Mouse (Mus musculus) heart, embryonic 12.5 days (tissue): ENCODE data around the gene Taf1a. TPM values are rescaled to one million over a fixed set of nuclear protein-coding genes. Genes with fewer than 3 reads are reported as not detected.
"Not testable (repeated sequence)": the region's sequence is repeated elsewhere in the genome, so short reads cannot be mapped to it uniquely, and the experiment has no call there.

ENCODE experiments used
- ATAC-seq: fragments of 200-750 bp; cut with Nextera tagmentation; 2 replicates; pipeline ENCODE4 v1.8.0; 2017; ENCODE audit warnings: moderate TSS enrichment, moderate library complexity; ENCODE audit not compliant: insufficient number of reproducible peaks, low FRiP score
- H3K27ac ChIP-seq: fragments of 300-500 bp; sonication (generic); 2 replicates; pipeline ENCODE4 v1.5.1; 2016; ENCODE audit warnings: mild to moderate bottlenecking, moderate library complexity; ENCODE audit not compliant: poor library complexity, severe bottlenecking
- H3K27me3 ChIP-seq: fragments of 300-500 bp; sonication (generic); replicated peaks from 2 replicates; pipeline ENCODE4 v1.6.1; 2016; ENCODE audit warnings: mild to moderate bottlenecking, moderate library complexity
- H3K36me3 ChIP-seq: fragments of 300-500 bp; sonication (generic); 2 replicates; pipeline ENCODE4 v1.6.1; 2016; ENCODE audit warnings: mild to moderate bottlenecking, moderate library complexity
- H3K4me1 ChIP-seq: fragments of 300-500 bp; sonication (generic); replicated peaks from 2 replicates; pipeline ENCODE4 v1.6.1; 2016; ENCODE audit warnings: mild to moderate bottlenecking
- H3K4me2 ChIP-seq: fragments of 300-500 bp; sonication (generic); 2 replicates; pipeline ENCODE4 v1.6.1; 2016; ENCODE audit warnings: mild to moderate bottlenecking, moderate library complexity
- H3K4me3 ChIP-seq: fragments of 300-500 bp; sonication (generic); 2 replicates; pipeline ENCODE4 v1.5.1; 2016; ENCODE audit warnings: mild to moderate bottlenecking
- H3K9ac ChIP-seq: fragments of 300-500 bp; sonication (generic); 2 replicates; pipeline ENCODE4 v1.6.1; 2016; ENCODE audit warnings: mild to moderate bottlenecking, moderate library complexity
- H3K9me3 ChIP-seq: fragments of 300-500 bp; sonication (generic); replicated peaks from 2 replicates; pipeline ENCODE4 v1.6.1; 2016; ENCODE audit warnings: mild to moderate bottlenecking, moderate library complexity
- WGBS: fragments of 180-500 bp; shearing (Covaris S2); methylation state at CpG from one replicate; pipeline ENCODE4 v1.1.7; 2016; 5-methylcytosine and 5-hydroxymethylcytosine counted together
- polyA plus RNA-seq: library from polyadenylated mRNA; unstranded; fragments of >200 nt; fragmentation: Nextera tagmentation; extraction: Ambion mirVana; gene quantifications from 2 replicates; pipeline ENCODE4 v1.2.1, GENCODE M21; 2016

Gene Taf1a
- polyA plus RNA-seq = 16.0 and 16.6 TPM in 2 replicates

DNA sequence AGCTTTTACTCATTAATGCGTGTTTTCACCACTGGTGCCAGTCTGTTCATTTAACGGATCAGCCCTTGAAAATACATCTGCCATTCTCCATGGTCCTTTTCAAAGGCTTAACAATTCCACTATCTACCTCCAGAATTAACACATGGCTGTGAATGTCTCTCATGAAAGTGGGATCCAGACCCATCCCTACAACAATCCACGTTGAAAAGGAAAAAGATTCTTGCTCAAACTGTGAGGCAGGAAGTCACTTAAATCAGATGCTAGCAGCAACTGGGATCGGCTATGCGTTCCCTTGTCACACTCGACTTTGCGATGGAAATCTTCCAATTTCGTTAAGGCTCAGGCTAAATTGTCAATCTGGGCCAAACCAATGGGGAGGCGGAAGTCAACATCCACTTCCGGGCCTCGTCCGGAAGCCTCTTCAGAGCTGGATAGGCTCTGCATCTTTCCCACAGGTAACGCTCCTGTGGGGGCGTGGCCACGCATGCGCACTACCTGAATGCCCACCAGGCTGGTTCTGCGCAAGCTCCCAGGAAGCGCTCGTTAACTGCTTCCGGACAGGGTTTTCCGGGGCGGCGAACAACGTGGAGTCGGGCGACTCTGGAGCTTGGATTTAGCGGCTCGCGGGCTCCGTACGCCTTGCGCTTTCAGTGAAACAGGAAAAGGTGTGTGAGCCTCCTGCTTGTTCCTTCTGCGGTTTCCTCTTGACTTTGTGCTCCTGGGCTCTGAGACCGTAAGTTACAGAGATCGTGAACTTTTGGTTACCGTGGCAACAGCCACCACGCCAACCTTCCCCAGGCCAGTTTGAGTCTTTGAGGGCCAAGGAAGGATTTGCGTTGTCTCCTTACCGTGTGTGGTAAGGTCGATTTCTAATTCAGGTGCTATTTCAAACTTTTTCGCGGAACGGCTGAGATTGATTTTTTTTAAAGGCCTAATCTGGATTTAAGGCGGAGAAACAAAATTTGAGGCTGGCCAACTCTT, at the start of gene Taf1a:
Taf1a (plus strand) TSS at position 556 of the 981 bp plus-strand sequence.
- H3K4me3 ChIP-seq = peak within 1 kb of the TSS; percentile 74
- WGBS = 6% methylated on average over 44 of the region's 44 CpGs
- peak within 1 kb of the TSS; percentile 17; the same call in 1 of the 2 replicates for H3K27ac ChIP-seq
- peak within 1 kb of the TSS; percentile 92 for H3K4me2 ChIP-seq
- H3K36me3 ChIP-seq = peaks cover 9% of the 10 kb centered on the region
- H3K9ac ChIP-seq = peak within 1 kb of the TSS; percentile 76
- ATAC-seq = peak; percentile 98
- peaks cover 14% of the 10 kb centered on the region for H3K27me3 ChIP-seq
- no peaks in the 10 kb centered on the region for H3K9me3 ChIP-seq
- H3K4me1 ChIP-seq = peaks cover 6% of the 10 kb centered on the region

DNA sequence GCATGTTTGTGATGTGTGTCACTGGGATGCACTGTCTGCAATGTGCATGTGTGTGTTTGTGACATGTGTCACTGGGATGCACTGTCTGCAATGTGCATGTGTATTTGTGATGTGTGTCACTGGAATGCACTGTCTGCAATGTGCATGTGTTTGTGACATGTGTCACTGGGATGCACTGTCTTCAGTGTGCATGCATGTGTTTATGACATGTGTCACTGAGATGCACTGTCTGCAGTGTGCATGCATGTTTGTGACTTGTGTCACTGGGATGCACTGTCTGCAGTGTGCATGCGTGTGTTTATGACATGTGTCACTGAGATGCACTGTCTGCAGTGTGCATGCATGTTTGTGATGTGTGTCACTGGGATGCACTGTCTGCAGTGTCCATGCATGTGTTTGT, 45.9 kb upstream of the Taf1a start:
- not testable (repeated sequence) for H3K9ac ChIP-seq, H3K4me2 ChIP-seq, ATAC-seq, H3K9me3 ChIP-seq, H3K4me3 ChIP-seq, H3K27me3 ChIP-seq, H3K27ac ChIP-seq
- H3K4me1 ChIP-seq = peaks cover 14% of the 10 kb centered on the region
- 93% methylated on average over 1 of the region's 1 CpGs for WGBS
- peaks cover 43% of the 10 kb centered on the region for H3K36me3 ChIP-seq

DNA sequence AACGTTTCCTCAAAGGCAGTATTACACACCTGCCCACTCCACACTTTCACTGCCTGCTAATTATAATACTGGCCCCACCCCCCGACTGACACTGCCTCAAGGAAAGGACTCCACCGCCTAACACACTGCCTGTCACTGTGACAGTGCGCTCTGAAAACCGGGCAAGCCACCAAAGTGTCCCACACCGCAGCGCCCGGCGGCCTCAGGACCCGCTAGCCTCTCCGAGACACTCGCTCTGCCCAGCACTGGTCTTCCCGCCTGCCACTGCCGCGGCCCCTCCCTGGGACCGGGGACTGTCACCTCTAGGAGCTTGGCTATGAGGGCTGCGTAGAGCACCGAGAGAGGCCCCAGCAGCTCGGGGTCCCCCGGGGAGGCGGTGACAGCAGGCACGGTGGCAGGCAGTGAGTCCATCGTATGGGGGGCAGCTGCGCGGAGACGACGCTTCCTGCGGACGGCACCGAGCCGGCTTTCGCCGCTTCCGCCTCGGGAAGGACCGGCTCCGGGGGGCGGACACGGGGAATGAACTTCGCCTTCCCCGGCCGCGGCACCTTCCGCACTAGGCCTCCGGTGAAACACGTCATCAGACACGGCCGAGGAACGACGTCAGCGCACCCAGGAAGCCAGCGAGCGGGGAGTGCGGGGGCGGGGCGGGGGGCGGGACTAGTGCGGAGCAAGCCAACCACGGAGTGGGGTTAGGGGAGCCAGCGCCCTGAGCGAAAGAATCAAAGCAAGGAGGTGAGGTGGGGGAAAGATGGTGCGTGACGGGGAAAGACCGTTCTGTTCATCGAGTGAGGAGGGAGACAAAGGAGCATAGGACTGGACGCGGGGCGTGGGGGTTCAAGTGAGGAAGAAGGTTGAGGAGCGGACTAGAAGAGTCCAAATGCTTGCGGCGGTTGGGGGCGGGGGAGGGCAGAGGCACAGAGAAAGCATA, 43.6 kb upstream of the Taf1a start:
- peak; percentile 97 for ATAC-seq
- Histone ChIP-seq H3K9ac (peak overlapping the region; percentile 87), H3K4me2 (peak overlapping the region; percentile 96), H3K4me1 (peaks cover 14% of the 10 kb centered on the region), H3K9me3 (no peaks in the 10 kb centered on the region), H3K27me3 (no peaks in the 10 kb centered on the region), H3K36me3 (peaks cover 49% of the 10 kb centered on the region), H3K27ac (peak overlapping the region; percentile 69), H3K4me3 (peak overlapping the region; percentile 83)
- WGBS = under 1% methylated on average over 72 of the region's 72 CpGs

DNA sequence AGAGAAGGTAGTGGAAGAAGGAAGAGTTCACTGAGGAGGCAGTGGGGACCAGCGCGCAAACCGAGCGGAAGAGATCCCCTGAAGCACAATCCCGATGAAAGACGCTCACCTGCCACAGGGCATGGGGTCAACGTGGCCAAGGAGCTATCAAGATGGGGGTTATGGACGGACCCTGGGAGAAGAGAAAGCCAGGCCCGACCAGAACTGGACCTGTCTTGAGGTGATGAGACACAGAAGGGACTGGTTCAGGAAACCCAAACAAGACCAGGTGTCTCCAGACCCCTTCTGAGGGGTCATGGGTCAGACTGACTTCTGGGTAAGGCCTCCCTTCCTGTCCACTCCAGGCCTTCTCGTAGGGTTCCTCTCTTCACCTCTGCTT, 43.0 kb upstream of the Taf1a start:
- Histone ChIP-seq H3K36me3 (peaks cover 50% of the 10 kb centered on the region), H3K4me2 (peak overlapping the region; percentile 96), H3K9me3 (no peaks in the 10 kb centered on the region), H3K9ac (peak overlapping the region; percentile 87), H3K27ac (peak overlapping the region; percentile 69), H3K4me3 (peak overlapping the region; percentile 83), H3K4me1 (peaks cover 14% of the 10 kb centered on the region), H3K27me3 (no peaks in the 10 kb centered on the region)
- ATAC-seq = peak; percentile 12; the same call in 1 of the 2 replicates
- WGBS = 5% methylated on average over 10 of the region's 10 CpGs

DNA sequence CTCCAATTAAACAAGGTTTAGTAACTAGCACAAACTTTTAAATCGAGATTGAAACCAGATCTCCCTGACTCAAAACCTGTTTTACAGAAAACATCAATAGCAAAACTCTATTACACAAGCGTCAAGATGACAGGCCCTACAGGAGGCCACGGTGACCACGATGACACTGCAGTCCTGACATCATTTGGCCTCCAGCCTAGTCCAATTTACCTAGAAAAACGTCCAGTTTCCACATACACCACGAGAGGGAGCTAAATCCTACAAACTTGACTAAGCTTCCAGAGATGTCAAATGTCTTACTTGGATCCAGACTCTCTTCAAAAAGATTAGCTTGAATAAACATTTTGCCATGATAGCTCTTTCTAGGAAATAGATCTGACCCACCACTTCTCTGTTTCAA, 38.9 kb upstream of the Taf1a start:
- no peak overlapping the region for H3K9ac ChIP-seq
- H3K4me3 ChIP-seq = no peak overlapping the region
- no peaks in the 10 kb centered on the region for H3K27me3 ChIP-seq
- WGBS = 22% methylated on average over 6 of the region's 6 CpGs
- H3K4me2 ChIP-seq = no peak overlapping the region
- peaks cover 71% of the 10 kb centered on the region for H3K36me3 ChIP-seq
- H3K27ac ChIP-seq = no peak overlapping the region
- no peak for ATAC-seq
- H3K9me3 ChIP-seq = no peaks in the 10 kb centered on the region
- H3K4me1 ChIP-seq = peaks cover 11% of the 10 kb centered on the region

DNA sequence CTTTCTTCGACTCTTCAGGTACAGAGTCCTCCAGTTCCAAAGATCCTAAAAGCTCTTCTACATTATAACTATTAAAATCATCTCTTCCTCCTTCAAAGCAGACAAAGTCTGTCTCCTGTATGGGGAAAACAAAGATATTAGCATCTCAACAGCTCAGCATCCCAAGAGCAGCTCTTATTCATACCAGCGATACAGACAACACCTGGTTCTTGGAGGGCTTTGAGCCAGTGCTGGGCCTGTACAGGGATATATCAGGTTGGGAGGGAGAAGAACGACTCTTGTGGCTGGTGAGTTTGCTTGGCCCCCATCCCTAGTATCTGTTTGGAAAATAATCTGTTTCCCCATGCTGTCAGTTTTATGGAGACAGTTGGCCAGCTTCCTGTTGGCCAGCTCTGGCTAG, 29.9 kb upstream of the Taf1a start:
- Histone ChIP-seq H3K27me3 (no peaks in the 10 kb centered on the region), H3K36me3 (peaks cover 80% of the 10 kb centered on the region), H3K9ac (no peak overlapping the region), H3K9me3 (no peaks in the 10 kb centered on the region), H3K4me3 (no peak overlapping the region), H3K27ac (no peak overlapping the region), H3K4me1 (no peaks in the 10 kb centered on the region), H3K4me2 (no peak overlapping the region)
- ATAC-seq = no peak
- WGBS = 89% methylated on average over 3 of the region's 3 CpGs

DNA sequence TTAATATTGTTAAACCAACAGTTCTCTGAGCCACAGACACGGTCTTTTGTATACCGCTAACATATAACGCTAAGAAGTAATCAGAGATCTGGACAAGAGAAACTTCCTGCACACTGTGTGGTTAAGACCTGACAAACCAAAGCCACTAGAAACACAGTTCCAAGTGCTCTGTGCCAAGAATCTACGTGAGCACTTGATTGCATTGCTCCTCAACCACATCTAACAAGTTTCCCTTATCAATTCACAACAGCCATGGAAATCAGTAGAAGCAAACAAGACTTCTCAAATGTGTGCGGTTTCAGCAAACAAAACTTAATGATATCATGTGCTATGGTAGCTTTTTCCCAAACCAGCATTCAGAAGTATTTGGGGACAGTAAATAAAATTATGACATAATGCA, 26.5 kb upstream of the Taf1a start:
- no peak overlapping the region for H3K4me2 ChIP-seq
- H3K9ac ChIP-seq = no peak overlapping the region
- H3K9me3 ChIP-seq = no peaks in the 10 kb centered on the region
- 79% methylated on average over 5 of the region's 5 CpGs for WGBS
- H3K27ac ChIP-seq = no peak overlapping the region
- H3K4me1 ChIP-seq = no peaks in the 10 kb centered on the region; the same call in 1 of the 2 replicates
- ATAC-seq = no peak
- H3K36me3 ChIP-seq = peaks cover 72% of the 10 kb centered on the region
- H3K4me3 ChIP-seq = no peak overlapping the region
- H3K27me3 ChIP-seq = no peaks in the 10 kb centered on the region

GRCm38 (mm10) chr1:183362729-183363576, 25.8 kb upstream of the Taf1a start:
- 66% methylated on average over 14 of the region's 14 CpGs for whole genome bisulfite sequencing
- ATAC-seq = no peak
- Histone ChIP-seq H3K4me1 (peaks cover 4% of the 10 kb centered on the region), H3K27me3 (no peaks in the 10 kb centered on the region), H3K9me3 (no peaks in the 10 kb centered on the region), H3K9ac (no peak overlapping the region), H3K27ac (no peak overlapping the region), H3K36me3 (peaks cover 65% of the 10 kb centered on the region), H3K4me2 (no peak overlapping the region), H3K4me3 (no peak overlapping the region)

GRCm38 (mm10) chr1:183363577-183363867, 25.3 kb upstream of the Taf1a start:
- H3K4me3 ChIP-seq = no peak overlapping the region
- H3K9me3 ChIP-seq = no peaks in the 10 kb centered on the region
- WGBS = 78% methylated on average over 5 of the region's 5 CpGs
- H3K4me1 ChIP-seq = peaks cover 9% of the 10 kb centered on the region
- no peak for ATAC-seq
- no peak overlapping the region for H3K4me2 ChIP-seq
- no peak overlapping the region for H3K27ac ChIP-seq
- H3K27me3 ChIP-seq = no peaks in the 10 kb centered on the region
- H3K9ac ChIP-seq = no peak overlapping the region
- peaks cover 59% of the 10 kb centered on the region for H3K36me3 ChIP-seq

DNA sequence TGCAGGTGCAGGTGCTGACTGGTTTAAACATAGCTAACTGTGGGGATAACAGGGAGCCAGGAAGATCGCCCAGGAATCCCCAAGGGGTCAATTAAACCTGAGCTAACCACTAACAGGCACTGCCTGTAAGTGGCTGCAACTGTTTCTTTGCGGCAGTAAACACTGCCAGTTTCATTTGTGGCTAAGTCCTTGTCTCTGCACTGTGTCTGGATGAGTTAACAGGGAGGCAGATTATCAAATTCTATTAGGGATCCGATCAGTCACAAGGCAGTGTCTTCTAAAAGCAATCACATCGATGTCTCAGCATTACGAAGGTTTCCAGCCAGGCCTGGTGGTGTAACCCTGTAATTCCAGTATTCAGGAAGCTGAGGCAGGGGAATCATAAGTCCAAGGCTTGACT, 22.4 kb upstream of the Taf1a start:
- Histone ChIP-seq H3K9me3 (no peaks in the 10 kb centered on the region), H3K9ac (no peak overlapping the region), H3K4me1 (peaks cover 9% of the 10 kb centered on the region), H3K27ac (no peak overlapping the region), H3K4me3 (no peak overlapping the region), H3K36me3 (peaks cover 36% of the 10 kb centered on the region), H3K27me3 (no peaks in the 10 kb centered on the region), H3K4me2 (no peak overlapping the region)
- ATAC-seq = no peak
- WGBS = 85% methylated on average over 5 of the region's 5 CpGs
